In the genomic region with DNA sequence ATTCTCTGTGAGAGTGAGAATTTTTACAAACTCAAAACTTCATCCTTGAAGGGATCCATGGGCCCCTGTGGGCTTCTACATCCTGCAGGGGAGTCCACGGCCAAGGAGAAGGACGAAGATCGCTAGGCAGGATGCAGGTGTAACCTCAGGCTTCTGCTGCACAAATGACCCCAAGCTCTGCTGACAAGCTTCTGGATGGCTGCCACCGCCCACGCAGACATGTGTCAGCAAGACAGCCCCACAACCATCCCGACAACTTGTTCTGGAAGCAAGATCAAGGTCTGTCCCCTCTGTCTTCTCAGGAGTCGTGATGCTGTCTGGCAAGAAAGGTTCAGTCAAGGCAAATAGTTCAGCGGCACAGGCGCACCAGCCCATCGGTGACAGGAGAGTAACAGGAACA, we compare ENCODE assay signal across 19 mouse cellular contexts. TPM values are rescaled to one million over a fixed set of nuclear protein-coding genes. Genes with fewer than 3 reads are reported as not detected.
A peak's percentile ranks its signal among the peaks of the same experiment; 100 is the strongest.
DNase-seq lines count a peak whose midpoint lies in the region.
"Had no signal": no experiment of that assay in that cellular context is flagged by ENCODE, and none has a peak within 500 bp of the region (broad histone marks: within the 10 kb centered on the region; RNA-seq: fewer than 3 reads in every experiment).

No protein-coding gene starts in this region.

- WGBS in forebrain, embryonic 10.5 days = 88% methylated on average over 10 of the region's 10 CpGs

- peak; percentile 36 for DNase-seq in gastrocnemius, postnatal 14 days
- no peak for DNase-seq in gastrocnemius, postnatal 4 days (ENCODE audit: low spot score in 2 of 2)
- peak; percentile 28 for DNase-seq in thymus, postnatal 25 days
- DNase-seq in thymus, postnatal 10 days (ENCODE audit: low spot score in 2 of 2) = no peak
- peak; percentile 36 to 40 for DNase-seq in adrenal gland, postnatal 36 days
- peak; percentile 51 for DNase-seq in thymus, postnatal 4 days
- no peak for DNase-seq in forebrain, embryonic 10.5 days (ENCODE audit: extremely low spot score, low spot score)
- DNase-seq: cerebellum, adult 11 months; gastrocnemius, postnatal 36 days; heart, postnatal 14 days; lung, postnatal 14 days; spleen, adult 18-20 months had no signal

- H3K4me3 ChIP-seq in forebrain, embryonic 10.5 days = no peak overlapping the region
- H3K4me3 ChIP-seq: embryonic facial prominence, embryonic 13.5 days; forebrain, embryonic 12.5 days; heart, embryonic 10.5 days; limb, embryonic 13.5 days; liver, embryonic 15.5 days had no signal

- H3K27ac ChIP-seq in forebrain, embryonic 10.5 days = no peak overlapping the region
- H3K27ac ChIP-seq: embryonic facial prominence, embryonic 13.5 days; forebrain, embryonic 12.5 days; heart, embryonic 10.5 days; limb, embryonic 13.5 days; liver, embryonic 15.5 days had no signal

- H3K27me3 ChIP-seq in forebrain, embryonic 10.5 days (ENCODE audit: poor library complexity, severe bottlenecking) = no peaks in the 10 kb centered on the region
- H3K27me3 ChIP-seq: CH12.LX; embryonic facial prominence, embryonic 13.5 days; forebrain, embryonic 12.5 days; liver, embryonic 15.5 days had no signal

- intact Hi-C loops in gastrocnemius, postnatal 14 days (cut with DNase I; ENCODE audit: low total_unique reads) = no loop called here

- H3K36me3 ChIP-seq in forebrain, embryonic 10.5 days (replicated peaks) = no peaks in the 10 kb centered on the region
- H3K36me3 ChIP-seq: embryonic facial prominence, embryonic 13.5 days; forebrain, embryonic 12.5 days; heart, embryonic 10.5 days; limb, embryonic 13.5 days; liver, embryonic 15.5 days had no signal

- peaks cover 5% of the 10 kb centered on the region for H3K4me1 ChIP-seq in forebrain, embryonic 10.5 days
- H3K4me1 ChIP-seq: forebrain, embryonic 12.5 days; liver, embryonic 15.5 days had no signal

- H3K9me3 ChIP-seq in forebrain, embryonic 10.5 days = peaks cover 8% of the 10 kb centered on the region; the same call in 1 of the 2 replicates
- H3K9me3 ChIP-seq: forebrain, embryonic 12.5 days; heart, embryonic 10.5 days; liver, embryonic 15.5 days had no signal

RNA-seq across cellular contexts. Expression of gene Lgi2, which starts 43.4 kb away (rescaled TPM):
- total RNA-seq in gastrocnemius, postnatal 14 days (2021) = 1 to 10 TPM; 2.6 to 3.5 TPM
- total RNA-seq in gastrocnemius, postnatal 4 days (2021) = 10 to 100 TPM in 1 of 2 experiments, 1 to 10 TPM in 1; 8.7 to 10.6 TPM
- total RNA-seq in adrenal gland, postnatal 36 days (2021) = 1 to 10 TPM; 1.1 to 2.4 TPM
- 0.89 and 1.1 TPM in 2 replicates for polyA plus RNA-seq in forebrain, embryonic 10.5 days (2016; fragmentation: Nextera tagmentation; extraction: Ambion mirVana)
- total RNA-seq: CH12.LX; megakaryocyte-erythroid progenitor cell, adult 5-6 weeks had no signal

RNA-seq across cellular contexts. Expression of gene Sepsecs, which starts 59.8 kb away (rescaled TPM):
- 1 to 10 TPM; 5.6 to 5.9 TPM for total RNA-seq in gastrocnemius, postnatal 14 days (2021)
- 1 to 10 TPM; 7.5 TPM for total RNA-seq in gastrocnemius, postnatal 4 days (2021)
- 10 to 100 TPM; 15.0 to 18.7 TPM for total RNA-seq in adrenal gland, postnatal 36 days (2021)
- 8.2 and 8.7 TPM in 2 replicates for polyA plus RNA-seq in forebrain, embryonic 10.5 days (2016; fragmentation: Nextera tagmentation; extraction: Ambion mirVana)

Comparison
In these comparisons a context has a peak if more than half of its experiments do, and no peak if none do; other contexts are left out.
1. DNase-seq: peak in gastrocnemius, postnatal 14 days (single experiment), thymus, postnatal 25 days (single experiment), adrenal gland, postnatal 36 days (2 of 2) and thymus, postnatal 4 days (single experiment); none in gastrocnemius, postnatal 4 days (0 of 2), thymus, postnatal 10 days (0 of 2) and forebrain, embryonic 10.5 days (single experiment).